Mouse (Mus musculus) heart, embryonic 14.5 days (tissue): ENCODE measurements at regions not wholly inside any gene's neighbourhood (a gene's known extent, or its start where the extent isn't known, plus 50 kb on each side); places are given as distances from the start of the nearest gene placed in this dataset.

Experiments
- ATAC-seq: fragments of 200-750 bp; cut with Nextera tagmentation; 2 replicates; pipeline ENCODE4 v1.8.0; 2017; ENCODE audit warnings: low read depth, moderate TSS enrichment; ENCODE audit not compliant: insufficient number of reproducible peaks, insufficient read depth, low FRiP score
- H3K27ac ChIP-seq, 2 experiments: fragments of 200-500 bp in 1 of 2; fragments of 300-500 bp in 1 of 2; sonication (generic) in 1 of 2; replicated peaks in 1 of 2; 2 replicates each; pipeline ENCODE4 v1.5.1; 2012 to 2014; ENCODE audit warnings: low read depth in 2 of 2, low read length in 2 of 2, control low read depth in 1 of 2, mild to moderate bottlenecking in 1 of 2, mixed read lengths in 1 of 2; ENCODE audit not compliant: control insufficient read depth in 1 of 2, insufficient read depth in 1 of 2
- H3K27me3 ChIP-seq: fragments of 300-500 bp; sonication (generic); 2 replicates; pipeline ENCODE4 v1.6.1; 2014; ENCODE audit warnings: mild to moderate bottlenecking, low read length, control low read depth; ENCODE audit not compliant: control insufficient read depth, insufficient read depth
- H3K36me3 ChIP-seq: fragments of 300-500 bp; sonication (generic); 2 replicates; pipeline ENCODE4 v1.6.1; 2014; ENCODE audit warnings: mild to moderate bottlenecking, control low read depth, low read length, mixed read lengths; ENCODE audit not compliant: control insufficient read depth, insufficient read depth
- H3K4me1 ChIP-seq, 2 experiments: fragments of 200-500 bp in 1 of 2; fragments of 300-500 bp in 1 of 2; sonication (generic) in 1 of 2; 2 replicates each; pipeline ENCODE4 v1.6.1; 2012 to 2014; ENCODE audit warnings: low read length in 2 of 2, control low read depth in 1 of 2, mixed read lengths in 1 of 2; ENCODE audit not compliant: control insufficient read depth in 2 of 2, insufficient read depth in 2 of 2
- H3K4me2 ChIP-seq: fragments of 300-500 bp; sonication (generic); 2 replicates; pipeline ENCODE4 v1.6.1; 2014; ENCODE audit warnings: mild to moderate bottlenecking, low read length
- H3K4me3 ChIP-seq, 2 experiments: fragments of 200-500 bp in 1 of 2; fragments of 300-500 bp in 1 of 2; sonication (generic) in 1 of 2; 2 replicates each; pipeline ENCODE4 v1.5.1; 2012 to 2014; ENCODE audit warnings: low read length in 2 of 2, mild to moderate bottlenecking in 2 of 2, control low read depth in 1 of 2, low read depth in 1 of 2, moderate library complexity in 1 of 2; ENCODE audit not compliant: control insufficient read depth in 1 of 2, insufficient read depth in 1 of 2
- H3K9ac ChIP-seq: fragments of 300-500 bp; sonication (generic); 2 replicates; pipeline ENCODE4 v1.6.1; 2014; ENCODE audit warnings: mild to moderate bottlenecking, low read length
- H3K9me3 ChIP-seq: fragments of 300-500 bp; sonication (generic); 2 replicates; pipeline ENCODE4 v1.6.1; 2016; ENCODE audit warnings: low read length, control low read depth; ENCODE audit not compliant: control insufficient read depth
- WGBS: fragments of 180-500 bp; shearing (Covaris S2); extraction: QIAGEN DNeasy Blood & Tissue Kit; methylation state at CpG from one replicate; pipeline ENCODE4 v1.1.7; 2014; 5-methylcytosine and 5-hydroxymethylcytosine counted together

DNA sequence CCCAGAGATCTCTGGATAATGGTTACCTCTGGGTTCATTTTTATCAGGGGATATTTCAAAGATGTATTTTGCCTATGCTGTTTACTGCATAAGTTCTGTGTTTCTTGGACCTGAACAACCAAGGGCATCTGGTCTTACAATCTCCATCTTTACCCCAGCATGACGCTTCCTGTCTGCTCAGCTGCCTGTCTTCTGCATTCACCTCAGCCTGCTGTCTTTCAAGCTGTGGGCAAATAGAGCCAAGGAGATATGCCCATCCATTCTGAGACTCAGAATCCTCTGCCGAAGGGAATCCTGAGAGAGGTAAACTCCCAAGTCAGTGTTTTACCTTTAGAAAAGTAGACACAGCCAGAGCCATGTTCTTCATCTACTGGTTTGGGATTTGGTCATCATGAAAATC is 396.7 kb downstream of the Gpam start:
- Histone ChIP-seq H3K36me3 (no peaks in the 10 kb centered on the region), H3K4me1 (no peaks in the 10 kb centered on the region), H3K27me3 (no peaks in the 10 kb centered on the region), H3K9me3 (no peaks in the 10 kb centered on the region), H3K27ac (no peak overlapping the region), H3K4me2 (no peak overlapping the region), H3K4me3 (no peak overlapping the region), H3K9ac (no peak overlapping the region)
- no peak for ATAC-seq
- 90% methylated on average over 2 of the region's 2 CpGs for WGBS

DNA sequence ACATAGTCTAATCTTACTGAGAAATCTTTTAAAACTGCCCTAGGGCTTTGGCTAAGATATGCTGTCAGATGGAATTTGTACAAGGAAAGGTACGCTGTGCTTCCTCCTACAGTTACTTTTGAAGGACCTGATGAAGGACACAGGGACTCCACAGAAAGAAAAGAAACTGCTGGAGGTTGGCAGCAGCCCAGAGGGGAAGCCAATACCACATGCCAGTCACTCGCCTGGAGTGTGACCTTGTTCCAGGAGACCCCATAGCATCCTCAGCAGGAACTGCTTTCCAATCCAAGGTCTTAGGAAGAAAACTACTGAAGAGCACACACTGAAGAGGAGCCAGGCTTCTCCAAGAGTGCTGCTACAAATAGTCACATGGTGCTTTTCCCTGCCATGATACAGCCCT is 404.9 kb downstream of the Gpam start:
- no peak overlapping the region for H3K4me2 ChIP-seq
- 67% methylated on average over 2 of the region's 2 CpGs for WGBS
- no peaks in the 10 kb centered on the region for H3K4me1 ChIP-seq
- no peak overlapping the region for H3K4me3 ChIP-seq
- no peaks in the 10 kb centered on the region for H3K27me3 ChIP-seq
- no peak overlapping the region for H3K27ac ChIP-seq
- H3K9ac ChIP-seq: no peak overlapping the region
- H3K9me3 ChIP-seq: no peaks in the 10 kb centered on the region
- no peak; the same call in 1 of the 2 replicates for ATAC-seq
- H3K36me3 ChIP-seq: no peaks in the 10 kb centered on the region

DNA sequence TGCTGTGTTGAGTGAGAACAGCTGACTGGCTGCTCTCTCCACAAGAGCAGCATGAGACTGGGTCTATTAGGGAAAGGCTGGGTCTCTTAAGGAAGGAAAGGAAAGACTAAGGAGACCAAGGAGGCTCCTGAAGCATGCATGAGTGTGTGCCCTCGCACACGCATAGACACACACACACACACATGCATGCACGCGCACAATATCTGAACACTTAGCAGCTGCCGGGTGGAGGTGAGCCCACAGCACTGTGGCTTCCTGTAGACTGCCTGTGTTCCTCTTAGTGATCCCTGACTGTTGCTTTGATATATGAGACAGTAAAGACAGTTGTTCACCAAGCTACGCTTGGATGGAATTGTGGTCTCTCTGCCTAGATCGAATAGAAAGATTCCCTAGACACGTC is 429.6 kb downstream of the Gpam start:
- no peaks in the 10 kb centered on the region for H3K27me3 ChIP-seq
- H3K36me3 ChIP-seq: no peaks in the 10 kb centered on the region
- H3K9me3 ChIP-seq: no peaks in the 10 kb centered on the region
- WGBS: 88% methylated on average over 8 of the region's 8 CpGs
- no peaks in the 10 kb centered on the region for H3K4me1 ChIP-seq
- H3K4me2 ChIP-seq: no peak overlapping the region
- no peak overlapping the region for H3K4me3 ChIP-seq
- H3K9ac ChIP-seq: no peak overlapping the region
- H3K27ac ChIP-seq: no peak overlapping the region
- ATAC-seq: no peak

- Histone ChIP-seq H3K27me3 (no peaks in the 10 kb centered on the region), H3K4me3 (no peak overlapping the region), H3K9me3 (no peaks in the 10 kb centered on the region), H3K4me1 (no peaks in the 10 kb centered on the region), H3K27ac (no peak overlapping the region), H3K4me2 (no peak overlapping the region), H3K9ac (no peak overlapping the region), H3K36me3 (no peaks in the 10 kb centered on the region)
- ATAC-seq: no peak
- 81% methylated on average over 3 of the region's 3 CpGs for WGBS
Observed at GRCm38 (mm10) chr19:54693714-54694113, 433.3 kb downstream of the Gpam start.

DNA sequence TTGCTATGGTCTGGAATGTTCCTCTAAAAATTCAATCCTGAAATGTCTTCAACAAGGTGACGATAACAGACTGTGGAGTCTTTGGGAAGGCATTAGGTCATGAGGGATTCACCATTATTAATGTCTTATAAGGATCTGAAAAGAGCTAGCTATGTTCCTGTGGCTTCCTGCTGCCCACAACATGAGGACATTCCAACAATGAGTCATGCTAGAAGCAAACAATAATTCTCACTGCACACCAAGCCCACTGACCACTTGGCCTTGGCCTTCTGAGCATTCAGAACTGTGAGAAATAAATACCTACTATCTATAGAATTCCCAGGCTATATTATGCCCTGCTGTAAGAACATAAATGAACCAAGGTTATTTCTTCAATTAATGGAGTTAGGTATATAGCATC is 433.9 kb downstream of the Gpam start:
- ATAC-seq: no peak
- Histone ChIP-seq H3K36me3 (no peaks in the 10 kb centered on the region), H3K27ac (no peak overlapping the region), H3K9ac (no peak overlapping the region), H3K4me1 (no peaks in the 10 kb centered on the region), H3K4me3 (no peak overlapping the region), H3K9me3 (no peaks in the 10 kb centered on the region), H3K27me3 (no peaks in the 10 kb centered on the region), H3K4me2 (no peak overlapping the region)
- WGBS: 70% methylated on average over 1 of the region's 1 CpGs

GRCm38 (mm10) chr19:54691861-54692260 is 435.2 kb downstream of the Gpam start:
- Histone ChIP-seq H3K36me3 (no peaks in the 10 kb centered on the region), H3K4me3 (no peak overlapping the region), H3K9ac (no peak overlapping the region), H3K9me3 (no peaks in the 10 kb centered on the region), H3K27ac (no peak overlapping the region), H3K27me3 (no peaks in the 10 kb centered on the region), H3K4me1 (no peaks in the 10 kb centered on the region), H3K4me2 (no peak overlapping the region)
- ATAC-seq: no peak
- 57% methylated on average over 1 of the region's 1 CpGs for WGBS

DNA sequence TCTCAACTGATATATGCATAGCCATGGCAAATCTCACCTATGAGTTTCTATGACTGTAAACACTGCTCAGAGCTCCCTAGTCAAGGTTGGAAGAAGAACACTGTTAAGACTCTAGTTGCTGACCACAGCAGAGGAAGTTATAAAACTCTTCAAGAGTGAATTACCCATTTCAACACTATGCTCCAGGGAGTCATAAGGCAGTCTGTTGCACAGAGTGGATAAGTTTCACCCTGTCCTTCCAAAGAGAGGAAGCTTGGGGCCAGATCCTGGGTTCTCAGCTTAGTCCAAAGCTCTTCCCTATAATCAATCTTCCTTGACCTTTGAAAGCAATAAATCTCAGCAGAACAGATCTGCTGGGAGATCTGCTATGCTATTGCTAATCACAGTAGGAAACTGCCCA is 438.4 kb downstream of the Gpam start:
- ATAC-seq: no peak
- Histone ChIP-seq H3K9ac (no peak overlapping the region), H3K9me3 (no peaks in the 10 kb centered on the region), H3K4me1 (no peaks in the 10 kb centered on the region), H3K4me3 (no peak overlapping the region), H3K27me3 (no peaks in the 10 kb centered on the region), H3K36me3 (no peaks in the 10 kb centered on the region), H3K4me2 (no peak overlapping the region), H3K27ac (no peak overlapping the region)

DNA sequence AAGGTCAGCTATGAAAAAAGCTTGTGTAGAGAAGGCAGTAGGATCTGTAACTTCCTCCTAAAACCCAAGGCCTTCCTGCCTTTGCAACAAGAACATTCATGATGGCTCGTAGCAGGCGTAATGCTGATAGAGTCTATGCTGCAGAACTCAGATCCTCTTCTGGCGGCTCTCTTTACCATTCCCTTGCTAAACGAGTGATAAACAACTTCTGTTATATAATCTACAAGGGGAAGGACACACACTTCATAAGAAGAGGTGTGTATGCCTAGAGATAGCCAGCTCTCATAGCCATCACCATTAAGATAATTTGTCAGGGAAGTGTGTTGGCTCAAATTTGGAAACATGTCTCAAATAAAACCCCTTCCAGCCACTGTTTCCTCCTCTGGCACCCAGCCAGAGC is 441.9 kb downstream of the Gpam start:
- H3K27me3 ChIP-seq: no peaks in the 10 kb centered on the region
- no peaks in the 10 kb centered on the region for H3K4me1 ChIP-seq
- no peak overlapping the region for H3K4me2 ChIP-seq
- whole genome bisulfite sequencing: 75% methylated on average over 4 of the region's 4 CpGs
- no peaks in the 10 kb centered on the region for H3K36me3 ChIP-seq
- H3K27ac ChIP-seq: no peak overlapping the region
- H3K9me3 ChIP-seq: no peaks in the 10 kb centered on the region
- no peak overlapping the region for H3K9ac ChIP-seq
- no peak for ATAC-seq
- H3K4me3 ChIP-seq: no peak overlapping the region
